Mouse (Mus musculus) hindbrain, embryonic 11.5 days (tissue): Measurements from ENCODE around the gene Ccnyl1. TPM values are rescaled to one million over a fixed set of nuclear protein-coding genes. Genes with fewer than 3 reads are reported as not detected.

ENCODE experiments used
- ATAC-seq: fragments of 200-750 bp; cut with Nextera tagmentation; 2 replicates; pipeline ENCODE4 v1.8.0; 2017; ENCODE audit warnings: mild to moderate bottlenecking, moderate TSS enrichment, moderate library complexity; ENCODE audit not compliant: low FRiP score
- DNase-seq: peaks from one replicate; pipeline ENCODE4 v3.0.0-alpha.2; 2015; ENCODE audit warnings: low spot score
- H3K27ac ChIP-seq: fragments of 300-500 bp; sonication (generic); 2 replicates; pipeline ENCODE4 v1.5.1; 2014; ENCODE audit warnings: mild to moderate bottlenecking, low read depth, low read length
- H3K27me3 ChIP-seq: fragments of 300-500 bp; sonication (generic); 2 replicates; pipeline ENCODE4 v1.6.1; 2014; ENCODE audit warnings: mild to moderate bottlenecking, low read length, moderate library complexity, mixed read lengths; ENCODE audit not compliant: control insufficient read depth, insufficient read depth
- H3K36me3 ChIP-seq: fragments of 300-500 bp; sonication (generic); 2 replicates; pipeline ENCODE4 v1.6.1; 2014; ENCODE audit warnings: mild to moderate bottlenecking, low read length, moderate library complexity, mixed read lengths; ENCODE audit not compliant: control insufficient read depth, insufficient read depth
- H3K4me1 ChIP-seq: fragments of 300-500 bp; sonication (generic); replicated peaks from 2 replicates; pipeline ENCODE4 v1.6.1; 2014; ENCODE audit warnings: low read length, mixed read lengths; ENCODE audit not compliant: control insufficient read depth, insufficient read depth
- H3K4me2 ChIP-seq: fragments of 300-500 bp; sonication (generic); replicated peaks from 2 replicates; pipeline ENCODE4 v1.6.1; 2014; ENCODE audit warnings: mild to moderate bottlenecking, low read depth, low read length
- H3K4me3 ChIP-seq: fragments of 300-500 bp; sonication (generic); 2 replicates; pipeline ENCODE4 v1.5.1; 2014; ENCODE audit warnings: low read depth, low read length
- H3K9ac ChIP-seq: fragments of 300-500 bp; sonication (generic); 2 replicates; pipeline ENCODE4 v1.6.1; 2014; ENCODE audit warnings: low read depth, low read length
- H3K9me3 ChIP-seq: fragments of 300-500 bp; sonication (generic); 2 replicates; pipeline ENCODE4 v1.6.1; 2016; ENCODE audit warnings: low read length; ENCODE audit not compliant: control insufficient read depth
- WGBS: fragments of 180-500 bp; shearing (Covaris S2); extraction: QIAGEN DNeasy Blood & Tissue Kit; methylation state at CpG from one replicate; pipeline ENCODE4 v1.1.7; 2014; 5-methylcytosine and 5-hydroxymethylcytosine counted together
- polyA plus RNA-seq: library from polyadenylated mRNA; unstranded; fragments of >200 nt; fragmentation: Nextera tagmentation; extraction: Ambion mirVana; gene quantifications from 2 replicates; pipeline ENCODE4 v1.2.1, GENCODE M21; 2014

Ccnyl1 gene
- polyA plus RNA-seq, 1 experiment from 2014 or later: 13.4 TPM

GRCm38 (mm10) chr1:64733453-64734245 is 43.4 kb downstream of the Ccnyl1 start:
- no peak overlapping the region for H3K4me2 ChIP-seq
- H3K36me3 ChIP-seq: no peaks in the 10 kb centered on the region
- DNase-seq (peak; percentile 30), ATAC-seq (no peak)
- H3K27ac ChIP-seq: no peak overlapping the region
- WGBS: 15% methylated on average over 11 of the region's 11 CpGs
- no peak overlapping the region for H3K4me3 ChIP-seq
- peaks cover 41% of the 10 kb centered on the region for H3K27me3 ChIP-seq
- peaks cover 10% of the 10 kb centered on the region for H3K4me1 ChIP-seq
- no peak overlapping the region for H3K9ac ChIP-seq
- H3K9me3 ChIP-seq: no peaks in the 10 kb centered on the region

DNA sequence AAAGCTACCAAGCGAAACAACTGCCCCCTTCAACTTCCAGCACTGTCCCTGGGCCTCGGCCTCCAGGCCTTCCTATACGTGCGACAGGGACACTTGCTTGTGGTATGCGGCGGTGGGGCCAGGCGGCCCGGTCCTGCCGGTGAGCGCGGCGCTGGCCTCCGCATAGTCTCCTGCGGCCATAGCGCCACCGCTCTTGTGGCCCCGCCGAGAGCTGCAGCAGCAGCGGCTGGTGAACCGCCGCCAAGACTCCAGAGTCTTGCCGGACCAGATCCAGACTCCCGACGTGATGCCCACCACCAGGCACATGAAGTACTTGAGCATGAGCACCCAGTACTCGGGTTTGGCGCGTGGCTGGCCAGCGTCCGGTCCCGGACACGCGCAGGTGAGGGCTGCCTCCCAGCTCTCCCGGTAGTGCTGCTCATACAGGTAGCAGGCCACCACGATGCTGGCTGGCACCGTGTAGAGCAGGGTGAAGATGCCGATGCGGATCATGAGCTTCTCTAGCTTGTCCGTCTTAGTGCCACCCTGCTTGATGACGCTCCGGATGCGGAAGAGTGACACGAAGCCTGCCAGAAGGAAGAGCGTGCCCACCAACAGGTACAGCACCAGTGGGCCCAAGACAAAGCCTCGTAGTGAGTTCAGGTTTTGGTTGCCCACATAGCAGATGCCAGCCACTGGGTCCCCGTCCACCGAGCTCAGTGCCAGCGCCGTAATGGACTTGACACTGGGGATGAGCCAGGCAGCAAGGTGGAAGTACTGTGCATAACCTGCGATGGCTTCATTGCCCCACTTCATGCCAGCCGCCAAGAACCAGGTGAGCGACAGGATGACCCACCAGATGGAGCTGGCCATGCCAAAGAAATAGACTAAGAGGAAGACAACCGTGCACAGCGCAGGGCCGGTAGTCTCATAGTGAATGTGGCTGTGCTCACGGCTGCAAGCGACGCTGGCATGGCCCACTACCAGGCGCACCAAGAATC is 44.8 kb downstream of the Ccnyl1 start:
- Histone ChIP-seq H3K9ac (no peak overlapping the region), H3K9me3 (no peaks in the 10 kb centered on the region), H3K4me3 (peak overlapping the region; percentile 63), H3K4me1 (peaks cover 10% of the 10 kb centered on the region), H3K27ac (no peak overlapping the region), H3K27me3 (peaks cover 41% of the 10 kb centered on the region), H3K4me2 (peak overlapping the region; percentile 98), H3K36me3 (no peaks in the 10 kb centered on the region)
- ATAC-seq (no peak), DNase-seq (peak; percentile 65)
- 41% methylated on average over 58 of the region's 58 CpGs for WGBS

GRCm38 (mm10) chr1:64735781-64736680 is 45.8 kb downstream of the Ccnyl1 start:
- peaks cover 41% of the 10 kb centered on the region for H3K27me3 ChIP-seq
- H3K9ac ChIP-seq: 0 out of 2 replicates have a peak overlapping the region, but pooled peaks have one; percentile 11
- H3K27ac ChIP-seq: no peak overlapping the region
- no peaks in the 10 kb centered on the region for H3K9me3 ChIP-seq
- ATAC-seq: peak; percentile 17; the same call in 1 of the 2 replicates
- WGBS: 10% methylated on average over 75 of the region's 75 CpGs
- DNase-seq: peak; percentile 77
- H3K4me3 ChIP-seq: peak overlapping the region; percentile 63
- peaks cover 10% of the 10 kb centered on the region for H3K4me1 ChIP-seq
- H3K4me2 ChIP-seq: peak overlapping the region; percentile 98
- H3K36me3 ChIP-seq: no peaks in the 10 kb centered on the region

DNA sequence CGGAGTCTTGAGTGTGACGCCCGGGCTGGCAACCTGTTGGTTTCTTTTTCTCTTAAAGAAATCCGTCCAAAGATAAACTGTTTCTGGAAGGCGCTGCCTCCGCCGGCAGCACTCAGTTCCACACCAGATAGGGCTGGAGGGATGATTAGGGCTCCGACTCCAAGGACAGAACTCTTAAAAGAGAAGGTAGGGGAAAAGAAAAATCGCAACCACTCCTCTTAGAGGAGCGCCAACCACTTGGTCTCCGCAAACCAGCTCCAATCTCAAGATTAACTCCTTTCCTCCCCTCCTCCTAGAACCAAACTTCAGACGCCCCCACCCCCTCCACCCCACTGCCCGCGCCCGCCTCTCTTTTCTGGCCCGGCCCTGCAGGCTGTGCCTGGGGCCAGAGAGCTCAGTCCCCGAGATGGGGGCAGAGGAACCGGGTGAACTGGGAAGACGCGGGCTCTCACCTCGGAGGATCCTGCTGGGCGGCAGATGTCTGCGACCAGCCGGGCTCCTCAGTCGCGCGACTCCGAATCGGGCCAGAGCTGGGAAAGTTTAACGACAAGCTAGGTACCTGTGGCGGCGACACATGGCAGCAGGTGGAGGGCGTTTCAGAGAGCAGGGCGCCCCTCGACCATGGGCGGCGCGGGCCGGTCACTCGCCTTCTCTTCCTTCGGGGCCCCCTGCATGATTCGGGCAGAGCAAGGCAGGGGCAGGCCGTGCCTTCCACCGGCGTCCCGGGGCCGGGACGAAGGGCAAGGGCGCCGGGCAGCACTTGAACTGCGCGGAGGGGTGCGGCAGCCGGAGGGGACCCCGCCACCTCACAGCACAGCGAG is 46.6 kb downstream of the Ccnyl1 start:
- WGBS: under 1% methylated on average over 55 of the region's 56 CpGs
- ATAC-seq: peak; percentile 8
- Histone ChIP-seq H3K9ac (peak overlapping the region; percentile 51), H3K9me3 (no peaks in the 10 kb centered on the region), H3K4me2 (peak overlapping the region; percentile 98), H3K27ac (no peak overlapping the region), H3K4me3 (peak overlapping the region; percentile 63), H3K27me3 (peaks cover 41% of the 10 kb centered on the region), H3K36me3 (no peaks in the 10 kb centered on the region), H3K4me1 (peaks cover 10% of the 10 kb centered on the region)
- DNase-seq: peak; percentile 49

DNA sequence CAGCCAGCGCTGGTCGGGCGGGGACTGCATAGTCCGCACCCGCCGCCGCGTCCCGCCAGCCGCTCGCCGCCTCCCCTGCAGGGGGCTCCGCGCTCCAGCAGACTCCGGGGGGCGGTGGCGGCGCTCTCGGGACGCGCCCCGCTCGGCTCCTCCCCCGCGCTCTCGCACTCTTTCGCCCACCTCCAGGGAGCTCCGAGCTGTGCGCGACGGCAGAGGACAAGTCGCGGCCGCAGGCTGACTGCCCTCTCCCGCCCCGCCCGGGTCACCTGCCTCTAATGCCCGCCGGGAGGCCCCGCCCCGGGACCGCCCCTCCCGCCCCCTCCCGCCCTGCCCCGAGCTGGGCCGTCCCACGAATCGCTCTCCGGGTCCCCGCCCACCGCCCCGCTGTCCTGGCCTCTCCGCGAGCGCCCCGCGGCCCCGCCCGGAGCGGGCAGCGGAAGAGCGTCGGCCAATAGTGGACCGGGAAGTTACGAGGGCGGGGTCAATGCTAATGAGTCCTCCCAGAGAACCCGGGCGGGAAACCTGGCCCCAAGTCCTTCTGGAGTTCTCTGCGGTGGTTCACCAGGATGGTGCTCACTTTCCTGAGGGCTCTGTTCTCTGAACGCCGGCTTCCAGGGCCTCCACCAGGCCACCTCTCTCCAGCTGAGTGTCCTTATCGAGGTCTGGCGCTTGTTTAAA is 47.4 kb downstream of the Ccnyl1 start, which contains the start of gene Fzd5:
Gene Fzd5, minus strand, starts transcription at position 250 of the 678 bp plus-strand sequence.
- Histone ChIP-seq H3K36me3 (no peaks in the 10 kb centered on the region), H3K4me3 (peak within 1 kb of the TSS; percentile 63), H3K9ac (peak within 1 kb of the TSS; percentile 51), H3K4me2 (peak within 1 kb of the TSS; percentile 98), H3K27me3 (peaks cover 36% of the 10 kb centered on the region), H3K9me3 (no peaks in the 10 kb centered on the region), H3K27ac (no peak within 1 kb of the TSS), H3K4me1 (peaks cover 10% of the 10 kb centered on the region)
- 0% methylated on average over 34 of the region's 73 CpGs for WGBS
- ATAC-seq (peak; percentile 93), DNase-seq (peak; percentile 94)

- under 1% methylated on average over 11 of the region's 11 CpGs for WGBS
- no peaks in the 10 kb centered on the region for H3K36me3 ChIP-seq
- peaks cover 33% of the 10 kb centered on the region for H3K27me3 ChIP-seq
- peak overlapping the region; percentile 63 for H3K4me3 ChIP-seq
- H3K27ac ChIP-seq: no peak overlapping the region
- peak overlapping the region; percentile 40; the same call in 1 of the 2 replicates for H3K9ac ChIP-seq
- peak overlapping the region; percentile 98 for H3K4me2 ChIP-seq
- peaks cover 10% of the 10 kb centered on the region for H3K4me1 ChIP-seq
- ATAC-seq: peak; percentile 5; the same call in 1 of the 2 replicates
- H3K9me3 ChIP-seq: no peaks in the 10 kb centered on the region
- DNase-seq: no peak
These were observed 47.9 kb downstream of the Ccnyl1 start for GRCm38 (mm10) chr1:64738180-64738555.

DNA sequence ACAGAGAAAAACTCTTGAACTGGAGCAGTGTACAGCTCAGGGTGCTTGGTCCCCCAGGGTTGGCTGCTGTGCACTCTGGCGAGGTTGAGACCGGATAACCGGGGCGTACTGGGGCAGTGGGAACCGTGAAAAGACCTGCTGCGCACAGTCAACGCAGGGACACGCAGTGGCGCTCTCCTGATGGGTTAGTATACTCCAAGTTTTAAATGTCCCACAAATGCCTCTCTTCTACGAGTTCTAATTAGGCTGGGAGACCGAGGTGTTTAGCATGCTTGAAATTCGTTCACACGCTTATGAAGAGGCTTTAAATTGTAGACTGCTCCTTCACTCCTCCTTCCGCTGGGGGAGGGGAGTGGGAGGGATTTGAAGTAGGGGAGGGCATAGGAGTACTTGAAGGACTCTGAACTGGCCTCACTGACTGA is 48.4 kb downstream of the Ccnyl1 start:
- under 1% methylated on average over 14 of the region's 14 CpGs for WGBS
- peak overlapping the region; percentile 40; the same call in 1 of the 2 replicates for H3K9ac ChIP-seq

More for the DNA sequence above, 48.4 kb downstream of the Ccnyl1 start:
- Histone ChIP-seq H3K4me3 (peak overlapping the region; percentile 63), H3K27me3 (peaks cover 33% of the 10 kb centered on the region), H3K4me2 (peak overlapping the region; percentile 98), H3K36me3 (no peaks in the 10 kb centered on the region), H3K9me3 (no peaks in the 10 kb centered on the region), H3K4me1 (peaks cover 10% of the 10 kb centered on the region), H3K27ac (no peak overlapping the region)
- DNase-seq (peak; percentile 61), ATAC-seq (no peak)
